Mouse (Mus musculus): Measurements from ENCODE around the gene Pde1c. TPM values are rescaled to one million over a fixed set of nuclear protein-coding genes. Genes with fewer than 3 reads are reported as not detected.

Gene Pde1c
- polyA plus RNA-seq, 1 experiment from 2014 or later: 4.1 TPM

DNA sequence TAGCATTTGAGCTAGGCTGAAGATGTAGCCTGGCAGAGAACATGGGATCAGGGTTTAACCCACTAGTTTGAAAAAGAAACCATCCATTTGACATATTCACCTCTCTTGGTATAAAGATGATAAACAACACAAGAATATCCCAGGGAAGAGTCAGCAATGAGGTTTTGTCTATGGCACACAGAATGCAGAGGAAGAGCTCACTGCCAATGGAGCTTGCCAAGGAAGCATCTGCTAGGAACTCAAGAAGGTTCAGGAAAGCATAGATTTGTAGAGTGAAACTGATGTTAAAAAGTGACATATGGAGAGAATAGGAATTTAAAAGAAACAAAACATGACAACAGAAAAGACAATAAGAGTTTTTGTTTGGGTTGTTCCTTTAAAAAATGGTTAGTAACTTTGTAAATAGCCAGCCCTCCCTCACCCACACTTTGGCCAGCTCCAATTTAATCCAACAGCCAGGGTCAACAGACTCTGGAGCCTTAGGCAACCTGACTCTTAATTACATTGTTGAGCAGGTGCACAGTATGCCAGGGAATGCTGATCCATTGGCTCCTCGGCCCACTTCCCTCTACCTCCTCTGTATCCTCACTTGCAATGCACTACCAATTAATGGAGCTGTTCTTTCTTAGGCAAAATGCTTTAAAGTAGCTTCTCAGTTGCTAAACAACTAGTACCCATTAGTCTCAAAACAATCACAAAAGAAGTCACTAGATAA is 377.3 kb downstream of the Pde1c start:
- 71% methylated on average over 1 of the region's 1 CpGs for WGBS
- H3K9me3 ChIP-seq: no peaks in the 10 kb centered on the region

DNA sequence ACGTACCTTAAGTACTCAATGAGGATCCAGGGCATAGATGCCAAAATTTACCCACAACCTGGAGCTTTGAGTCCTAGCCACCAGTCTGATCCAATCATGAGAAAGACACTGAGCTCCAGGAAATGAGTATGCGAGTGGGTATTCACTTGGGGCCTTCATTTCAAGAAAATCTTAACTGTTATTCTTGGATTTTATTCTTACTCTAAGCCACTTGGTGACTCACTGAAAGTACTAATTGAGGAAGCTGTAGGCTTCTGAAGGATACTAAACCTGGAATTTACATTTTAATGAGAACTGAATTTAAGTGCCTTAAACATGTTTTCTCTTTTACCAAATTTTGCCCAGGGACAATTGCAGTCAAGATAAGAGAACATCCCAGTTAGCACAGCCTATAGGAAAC is 392.4 kb downstream of the Pde1c start:
- Histone ChIP-seq H3K9me3 (no peaks in the 10 kb centered on the region), H3K4me1 (replicated peaks) (no peaks in the 10 kb centered on the region), H3K36me3 (no peaks in the 10 kb centered on the region), H3K27me3 (no peaks in the 10 kb centered on the region), H3K9ac (replicated peaks) (no peak overlapping the region), H3K4me3 (replicated peaks) (no peak overlapping the region), H3K4me2 (no peak overlapping the region), H3K27ac (no peak overlapping the region)
- WGBS: 84% methylated on average over 2 of the region's 2 CpGs
- no peak for ATAC-seq (ENCODE audit: insufficient number of reproducible peaks, insufficient read depth, low FRiP score, low TSS enrichment, low read depth)

More for the DNA sequence above, 377.3 kb downstream of the Pde1c start:
- no peaks in the 10 kb centered on the region for H3K27me3 ChIP-seq
- no peaks in the 10 kb centered on the region for H3K36me3 ChIP-seq
- H3K4me1 ChIP-seq (replicated peaks): no peaks in the 10 kb centered on the region
- no peak overlapping the region for H3K9ac ChIP-seq (replicated peaks)
- ATAC-seq (ENCODE audit: insufficient number of reproducible peaks, insufficient read depth, low FRiP score, low TSS enrichment, low read depth): no peak
- no peak overlapping the region for H3K4me2 ChIP-seq
- no peak overlapping the region for H3K4me3 ChIP-seq (replicated peaks)
- H3K27ac ChIP-seq: no peak overlapping the region

DNA sequence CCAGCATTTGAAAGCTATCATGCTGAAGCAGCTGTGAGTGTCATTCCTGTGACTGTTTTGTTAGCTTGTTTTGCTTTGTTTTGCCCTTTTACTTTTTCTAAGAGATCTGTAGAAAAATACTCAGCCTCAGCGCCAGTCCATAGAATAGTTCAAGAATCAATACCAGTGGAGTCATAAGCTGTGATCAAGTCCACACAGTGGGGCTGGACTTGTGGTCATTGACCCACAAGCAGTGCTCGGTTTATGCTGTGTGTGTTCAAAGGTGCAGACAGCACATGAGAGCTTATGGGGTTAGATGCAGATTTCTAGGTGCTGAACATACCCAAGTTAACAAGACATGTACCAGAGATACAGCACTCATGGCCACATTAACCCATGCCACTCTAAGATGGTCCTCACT is 396.7 kb downstream of the Pde1c start:
- no peaks in the 10 kb centered on the region for H3K9me3 ChIP-seq
- no peaks in the 10 kb centered on the region for H3K27me3 ChIP-seq
- H3K27ac ChIP-seq: no peak overlapping the region
- no peak overlapping the region for H3K4me2 ChIP-seq
- no peaks in the 10 kb centered on the region for H3K36me3 ChIP-seq
- H3K4me1 ChIP-seq (replicated peaks): no peaks in the 10 kb centered on the region
- H3K4me3 ChIP-seq (replicated peaks): no peak overlapping the region
- no peak overlapping the region for H3K9ac ChIP-seq (replicated peaks)
- ATAC-seq (ENCODE audit: insufficient number of reproducible peaks, insufficient read depth, low FRiP score, low TSS enrichment, low read depth): no peak
- 83% methylated on average over 2 of the region's 2 CpGs for WGBS

DNA sequence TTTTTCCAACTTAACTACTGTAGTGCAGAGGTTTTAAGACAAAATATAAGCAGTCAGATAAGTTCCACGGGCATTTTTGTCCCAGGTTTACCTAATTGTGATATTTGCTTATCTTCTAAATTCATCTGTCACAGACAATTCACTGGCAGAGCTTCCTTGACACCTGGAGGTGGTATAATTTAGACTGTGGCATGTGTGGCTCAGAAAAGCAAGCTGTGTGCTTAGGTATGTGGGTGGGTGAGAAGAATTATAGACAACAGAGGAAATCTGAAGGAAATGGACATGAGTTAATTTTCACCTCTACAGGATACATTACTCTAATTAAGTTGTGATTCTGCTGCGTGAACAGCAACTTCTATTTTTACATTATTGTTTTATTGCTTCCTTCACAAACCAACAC is 400.2 kb downstream of the Pde1c start:
- H3K9me3 ChIP-seq: no peaks in the 10 kb centered on the region
- ATAC-seq (ENCODE audit: insufficient number of reproducible peaks, insufficient read depth, low FRiP score, low TSS enrichment, low read depth): no peak
- H3K4me1 ChIP-seq (replicated peaks): no peaks in the 10 kb centered on the region
- H3K4me3 ChIP-seq (replicated peaks): no peak overlapping the region
- H3K36me3 ChIP-seq: no peaks in the 10 kb centered on the region
- no peak overlapping the region for H3K27ac ChIP-seq
- 79% methylated on average over 2 of the region's 2 CpGs for WGBS
- no peaks in the 10 kb centered on the region for H3K27me3 ChIP-seq
- no peak overlapping the region for H3K4me2 ChIP-seq
- H3K9ac ChIP-seq (replicated peaks): no peak overlapping the region

DNA sequence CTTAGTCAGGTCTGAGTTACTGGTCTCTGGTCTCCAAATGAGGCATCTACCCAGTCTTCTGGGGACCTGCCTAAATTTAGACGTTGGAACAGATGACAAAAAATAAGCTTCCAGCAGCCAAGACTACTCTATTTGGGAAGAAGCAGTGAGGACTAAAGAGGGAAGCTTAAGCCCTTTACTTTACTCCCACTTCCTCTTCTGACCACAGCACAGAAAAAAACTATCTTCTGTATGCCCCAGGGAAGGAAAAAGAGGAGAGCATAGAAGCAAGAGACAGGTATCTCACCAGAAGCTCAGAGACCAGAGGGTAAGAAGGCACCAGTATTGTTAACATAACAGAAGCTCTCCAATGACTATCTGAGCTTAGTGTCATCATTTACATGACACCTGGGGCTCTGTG is 410.7 kb downstream of the Pde1c start:
- Histone ChIP-seq H3K27me3 (no peaks in the 10 kb centered on the region), H3K27ac (no peak overlapping the region), H3K4me1 (replicated peaks) (no peaks in the 10 kb centered on the region), H3K9ac (replicated peaks) (no peak overlapping the region), H3K4me3 (replicated peaks) (no peak overlapping the region), H3K4me2 (no peak overlapping the region), H3K36me3 (no peaks in the 10 kb centered on the region), H3K9me3 (no peaks in the 10 kb centered on the region)
- 56% methylated on average over 1 of the region's 1 CpGs for WGBS
- ATAC-seq (ENCODE audit: insufficient number of reproducible peaks, insufficient read depth, low FRiP score, low TSS enrichment, low read depth): no peak

DNA sequence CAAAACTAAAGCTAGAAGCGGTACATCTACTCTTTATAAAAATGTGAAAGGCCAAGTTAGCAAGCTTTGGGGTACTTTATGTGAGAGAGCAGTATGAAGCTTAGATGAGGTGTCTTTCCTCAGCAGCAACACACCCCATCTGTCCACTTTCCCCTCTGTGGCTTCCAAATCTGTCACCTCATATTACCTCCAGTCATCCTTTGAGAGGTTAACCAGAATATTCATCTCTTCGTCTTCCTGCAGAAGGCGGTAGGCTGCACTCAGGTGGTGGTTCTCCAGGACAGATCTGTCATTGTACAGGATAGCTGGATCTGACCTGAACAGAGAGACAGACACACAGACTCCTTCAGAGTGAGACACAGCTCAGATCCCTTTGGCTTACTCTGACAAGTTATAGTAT is 412.1 kb downstream of the Pde1c start:
- Histone ChIP-seq H3K9me3 (no peaks in the 10 kb centered on the region), H3K27me3 (no peaks in the 10 kb centered on the region), H3K27ac (no peak overlapping the region), H3K9ac (replicated peaks) (no peak overlapping the region), H3K4me2 (no peak overlapping the region), H3K4me3 (replicated peaks) (no peak overlapping the region), H3K4me1 (replicated peaks) (no peaks in the 10 kb centered on the region), H3K36me3 (no peaks in the 10 kb centered on the region)
- WGBS: 89% methylated on average over 3 of the region's 3 CpGs
- ATAC-seq (ENCODE audit: insufficient number of reproducible peaks, insufficient read depth, low FRiP score, low TSS enrichment, low read depth): no peak

DNA sequence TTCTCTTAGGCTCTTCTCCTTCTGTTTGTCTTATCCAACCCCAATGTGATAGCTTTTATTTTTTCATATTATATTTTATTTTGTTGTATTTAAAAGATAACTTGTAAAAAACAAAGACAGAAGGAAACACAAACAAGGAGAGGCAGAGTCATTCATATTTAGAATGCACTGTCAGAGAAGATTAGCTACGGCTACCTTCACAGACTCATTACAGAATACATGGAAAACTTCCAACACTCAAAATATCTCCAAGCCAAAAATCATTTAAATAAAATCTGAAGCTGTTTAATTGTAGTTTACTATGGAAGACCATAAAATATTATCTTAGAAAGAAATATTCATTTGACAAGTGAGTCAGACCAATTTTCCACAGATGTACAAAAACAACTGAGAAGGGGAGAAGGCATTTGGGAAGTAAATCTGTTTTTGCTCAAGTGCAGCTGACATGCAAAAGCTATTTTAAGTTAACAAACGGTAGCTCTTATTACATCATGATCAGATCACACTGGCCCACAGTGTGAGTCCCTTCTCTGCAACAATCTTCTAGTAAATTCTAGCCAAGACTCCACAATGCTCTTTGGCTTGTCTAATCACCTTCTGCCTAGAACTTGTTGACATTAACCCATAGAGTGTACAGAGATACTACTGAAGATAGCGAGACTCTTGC is 438.3 kb downstream of the Pde1c start:
- Histone ChIP-seq H3K9ac (replicated peaks) (no peak overlapping the region), H3K4me2 (no peak overlapping the region), H3K9me3 (no peaks in the 10 kb centered on the region), H3K4me1 (replicated peaks) (no peaks in the 10 kb centered on the region), H3K27ac (no peak overlapping the region), H3K27me3 (no peaks in the 10 kb centered on the region), H3K4me3 (replicated peaks) (no peak overlapping the region), H3K36me3 (no peaks in the 10 kb centered on the region)
- WGBS: 89% methylated on average over 3 of the region's 3 CpGs
- no peak for ATAC-seq (ENCODE audit: insufficient number of reproducible peaks, insufficient read depth, low FRiP score, low TSS enrichment, low read depth)

DNA sequence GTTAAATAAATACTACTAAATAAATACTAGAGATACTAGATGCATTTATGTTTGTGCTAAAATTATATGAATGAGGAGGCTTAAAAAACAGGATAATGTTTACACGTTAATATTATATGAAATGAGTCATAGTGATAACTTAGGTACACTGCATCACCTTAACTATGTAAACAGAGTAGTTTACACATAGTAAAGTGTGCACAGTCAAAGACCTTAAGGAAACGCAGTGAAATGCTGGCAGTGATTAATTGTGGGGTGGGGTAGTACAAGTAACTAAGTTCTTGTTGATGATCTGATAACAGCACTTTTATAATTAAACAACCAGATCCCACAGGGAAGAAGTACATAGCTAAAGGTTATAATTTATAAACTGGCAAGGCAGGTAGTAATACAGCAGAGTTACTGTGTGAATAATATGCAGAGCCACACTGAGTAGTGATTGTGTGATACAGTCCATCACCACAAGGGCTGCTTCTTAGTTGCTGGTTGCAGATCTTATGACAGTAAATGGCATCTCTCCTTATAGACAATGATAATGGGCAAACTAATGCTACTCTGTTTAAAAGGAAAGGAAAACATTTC is 469.3 kb downstream of the Pde1c start:
- ATAC-seq (ENCODE audit: insufficient number of reproducible peaks, insufficient read depth, low FRiP score, low TSS enrichment, low read depth): no peak
- WGBS: 79% methylated on average over 2 of the region's 2 CpGs
- Histone ChIP-seq H3K27ac (no peak overlapping the region), H3K4me3 (replicated peaks) (no peak overlapping the region), H3K9me3 (peaks cover 9% of the 10 kb centered on the region), H3K36me3 (no peaks in the 10 kb centered on the region), H3K27me3 (no peaks in the 10 kb centered on the region), H3K4me2 (no peak overlapping the region), H3K9ac (replicated peaks) (no peak overlapping the region), H3K4me1 (replicated peaks) (no peaks in the 10 kb centered on the region)

DNA sequence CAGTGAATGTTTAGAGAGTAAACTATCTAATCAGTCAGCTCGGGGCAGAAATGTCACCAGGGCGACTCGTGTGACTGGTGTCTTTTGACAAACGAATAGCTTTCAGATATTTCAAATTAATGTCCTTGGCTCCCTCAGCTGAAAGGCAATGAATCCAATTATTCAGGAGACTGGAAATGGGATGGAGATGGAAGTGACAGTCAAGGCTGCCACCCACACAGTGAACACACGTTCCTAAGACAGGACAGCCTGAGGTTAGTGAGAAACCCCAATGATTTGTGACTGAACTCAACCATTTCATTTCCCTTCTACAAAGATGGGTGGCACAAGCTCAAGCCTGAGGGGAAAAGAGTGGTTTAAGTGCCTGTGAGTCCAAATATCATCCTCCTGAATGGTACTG is 470.5 kb downstream of the Pde1c start:
- WGBS: 72% methylated on average over 5 of the region's 5 CpGs
- Histone ChIP-seq H3K4me1 (replicated peaks) (no peaks in the 10 kb centered on the region), H3K9ac (replicated peaks) (no peak overlapping the region), H3K4me2 (no peak overlapping the region), H3K4me3 (replicated peaks) (no peak overlapping the region), H3K27ac (no peak overlapping the region), H3K9me3 (peaks cover 9% of the 10 kb centered on the region), H3K27me3 (no peaks in the 10 kb centered on the region), H3K36me3 (no peaks in the 10 kb centered on the region)
- ATAC-seq (ENCODE audit: insufficient number of reproducible peaks, insufficient read depth, low FRiP score, low TSS enrichment, low read depth): no peak

DNA sequence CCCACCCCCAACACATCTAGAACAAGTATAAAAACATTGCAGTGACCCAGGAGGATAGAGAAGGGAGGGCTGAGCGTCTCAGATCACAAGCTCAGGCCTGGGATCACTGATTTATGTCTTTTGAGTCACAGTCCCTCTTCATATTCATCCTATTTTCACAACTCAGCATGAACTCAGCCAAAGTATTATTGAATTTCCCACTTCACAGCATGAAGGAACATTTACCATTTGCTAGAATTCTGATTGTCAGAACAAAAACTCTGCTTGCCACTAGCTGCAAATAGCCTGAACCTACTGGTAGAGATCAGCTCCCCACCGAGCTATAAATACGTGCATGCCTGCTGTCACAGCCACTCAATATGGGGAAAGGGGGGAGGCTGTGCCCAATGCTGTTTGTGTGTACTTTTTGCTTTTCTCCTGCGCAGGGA is 492.5 kb downstream of the Pde1c start:
- H3K4me3 ChIP-seq (replicated peaks): no peak overlapping the region
- ATAC-seq (ENCODE audit: insufficient number of reproducible peaks, insufficient read depth, low FRiP score, low TSS enrichment, low read depth): no peak
- no peaks in the 10 kb centered on the region for H3K36me3 ChIP-seq
- H3K27ac ChIP-seq: no peak overlapping the region
- no peak overlapping the region for H3K9ac ChIP-seq (replicated peaks)
- no peak overlapping the region for H3K4me2 ChIP-seq
- H3K4me1 ChIP-seq (replicated peaks): no peaks in the 10 kb centered on the region
- no peaks in the 10 kb centered on the region for H3K9me3 ChIP-seq
- H3K27me3 ChIP-seq: no peaks in the 10 kb centered on the region
- WGBS: 49% methylated on average over 4 of the region's 4 CpGs

DNA sequence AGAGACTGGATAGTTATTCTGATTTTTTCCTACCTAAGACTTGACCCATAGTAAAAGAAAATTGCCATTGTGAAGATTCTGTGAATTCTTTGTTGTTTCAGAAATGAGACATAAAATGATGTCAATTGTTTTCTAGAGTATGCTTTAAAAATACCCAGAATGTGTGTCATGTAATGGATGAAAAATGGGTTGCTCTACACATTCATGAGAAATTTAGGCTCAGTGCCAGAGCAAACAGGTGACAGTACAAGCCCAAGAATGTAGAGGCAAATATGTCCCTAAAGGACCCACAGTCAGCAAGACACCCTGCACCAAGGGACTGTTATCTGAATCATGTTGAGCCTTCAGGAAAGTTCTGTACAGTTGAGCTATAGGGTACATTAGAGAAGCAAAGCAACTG is 500.4 kb downstream of the Pde1c start:
- no peaks in the 10 kb centered on the region for H3K27me3 ChIP-seq
- H3K4me3 ChIP-seq (replicated peaks): no peak overlapping the region
- H3K9ac ChIP-seq (replicated peaks): no peak overlapping the region
- ATAC-seq (ENCODE audit: insufficient number of reproducible peaks, insufficient read depth, low FRiP score, low TSS enrichment, low read depth): no peak
- no peak overlapping the region for H3K27ac ChIP-seq
- H3K4me1 ChIP-seq (replicated peaks): no peaks in the 10 kb centered on the region
- H3K4me2 ChIP-seq: no peak overlapping the region
- no peaks in the 10 kb centered on the region for H3K9me3 ChIP-seq
- H3K36me3 ChIP-seq: no peaks in the 10 kb centered on the region

All from limb, embryonic 12.5 days (tissue).